Mouse (Mus musculus) neural tube, embryonic 11.5 days (tissue): ENCODE results near the gene Brinp2. TPM values are rescaled to one million over a fixed set of nuclear protein-coding genes. Genes with fewer than 3 reads are reported as not detected.
A peak's percentile ranks its signal among the peaks of the same experiment; 100 is the strongest.

Experiments
- ATAC-seq: fragments of 200-750 bp; cut with Nextera tagmentation; 2 replicates; pipeline ENCODE4 v1.8.0; 2017; ENCODE audit warnings: moderate number of reproducible peaks, mild to moderate bottlenecking, moderate TSS enrichment, moderate library complexity; ENCODE audit not compliant: insufficient read depth, low FRiP score, low TSS enrichment
- DNase-seq: peaks from one replicate; pipeline ENCODE4 v3.0.0-alpha.2; 2015; ENCODE audit warnings: low spot score
- H3K27ac ChIP-seq: fragments of 300-500 bp; sonication (generic); 2 replicates; pipeline ENCODE4 v1.5.1; 2014; ENCODE audit warnings: low read depth, mild to moderate bottlenecking, low read length
- H3K27me3 ChIP-seq: fragments of 300-500 bp; sonication (generic); 2 replicates; pipeline ENCODE4 v1.6.1; 2014; ENCODE audit warnings: mild to moderate bottlenecking, low read length, mixed read lengths; ENCODE audit not compliant: control insufficient read depth, insufficient read depth
- H3K36me3 ChIP-seq: fragments of 300-500 bp; sonication (generic); 2 replicates; pipeline ENCODE4 v1.6.1; 2014; ENCODE audit warnings: mild to moderate bottlenecking, low read length, moderate library complexity, mixed read lengths; ENCODE audit not compliant: control insufficient read depth, insufficient read depth
- H3K4me1 ChIP-seq: fragments of 300-500 bp; sonication (generic); 2 replicates; pipeline ENCODE4 v1.6.1; 2014; ENCODE audit warnings: low read length, mixed read lengths; ENCODE audit not compliant: control insufficient read depth, insufficient read depth
- H3K4me2 ChIP-seq: fragments of 300-500 bp; sonication (generic); 2 replicates; pipeline ENCODE4 v1.6.1; 2014; ENCODE audit warnings: low read depth, mild to moderate bottlenecking, moderate library complexity
- H3K4me3 ChIP-seq: fragments of 300-500 bp; sonication (generic); 2 replicates; pipeline ENCODE4 v1.5.1; 2014; ENCODE audit warnings: low read depth, low read length
- H3K9ac ChIP-seq: fragments of 300-500 bp; sonication (generic); 2 replicates; pipeline ENCODE4 v1.6.1; 2014; ENCODE audit warnings: mild to moderate bottlenecking, low read length
- H3K9me3 ChIP-seq: fragments of 300-500 bp; sonication (generic); 2 replicates; pipeline ENCODE4 v1.6.1; 2016; ENCODE audit warnings: low read length; ENCODE audit not compliant: control insufficient read depth
- WGBS: fragments of 180-500 bp; shearing (Covaris S2); extraction: QIAGEN DNeasy Blood & Tissue Kit; methylation state at CpG from one replicate; pipeline ENCODE4 v1.1.7; 2014; 5-methylcytosine and 5-hydroxymethylcytosine counted together
- polyA plus RNA-seq: library from polyadenylated mRNA; unstranded; fragments of >200 nt; fragmentation: Nextera tagmentation; extraction: Ambion mirVana; gene quantifications from 2 replicates; pipeline ENCODE4 v1.2.1, GENCODE M21; 2014

Gene Brinp2
- polyA plus RNA-seq, 1 experiment from 2014 or later, result 3.9 TPM

DNA sequence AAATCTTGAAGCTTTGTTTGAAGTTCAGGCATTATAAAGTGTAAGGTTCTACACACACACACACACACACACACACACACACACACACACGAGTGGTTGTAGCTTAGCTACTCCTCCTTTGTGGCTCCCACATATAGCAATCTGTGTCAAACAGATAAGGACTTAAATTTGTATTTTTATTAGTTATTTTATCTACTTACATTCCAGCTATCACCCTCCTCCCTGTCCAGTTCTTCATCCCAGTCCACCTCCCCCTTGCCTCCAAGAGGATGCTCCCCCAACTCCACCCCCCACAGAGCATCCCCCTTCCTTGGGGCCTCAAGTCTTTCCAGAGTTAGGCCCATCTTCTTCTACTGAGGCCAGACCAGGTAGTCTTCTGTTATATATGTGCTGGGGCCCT lies 137.4 kb downstream of the Brinp2 start:
- Histone ChIP-seq H3K9ac (no peak overlapping the region), H3K27ac (no peak overlapping the region), H3K36me3 (no peaks in the 10 kb centered on the region), H3K9me3 (no peaks in the 10 kb centered on the region), H3K27me3 (no peaks in the 10 kb centered on the region), H3K4me2 (no peak overlapping the region), H3K4me1 (no peaks in the 10 kb centered on the region), H3K4me3 (no peak overlapping the region)
- DNase-seq (no peak), ATAC-seq (no peak)
- 67% methylated on average over 1 of the region's 1 CpGs for WGBS

DNA sequence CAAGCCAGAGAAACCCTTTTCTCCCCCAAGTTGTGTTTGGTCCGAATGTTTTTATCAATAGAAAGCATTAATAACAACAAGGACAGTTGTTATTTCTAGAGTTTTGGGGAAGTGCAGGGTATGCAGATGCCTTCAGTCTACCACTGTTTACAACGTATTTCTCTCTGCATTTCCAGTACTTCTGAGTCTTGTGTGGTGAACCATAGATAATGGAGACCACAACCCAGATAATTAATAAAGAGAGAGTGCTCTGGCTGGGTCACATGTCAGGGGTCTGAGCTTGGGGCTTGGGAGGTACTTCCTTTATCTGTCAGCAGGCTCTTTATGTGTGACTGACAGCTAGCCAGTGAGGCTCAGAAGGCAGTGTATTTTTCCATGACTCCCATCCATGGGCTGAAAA lies 137.8 kb downstream of the Brinp2 start:
- no peak overlapping the region for H3K27ac ChIP-seq
- ATAC-seq, result no peak
- no peaks in the 10 kb centered on the region for H3K9me3 ChIP-seq
- no peaks in the 10 kb centered on the region for H3K36me3 ChIP-seq
- no peak overlapping the region for H3K9ac ChIP-seq
- no peaks in the 10 kb centered on the region for H3K27me3 ChIP-seq
- no peak overlapping the region for H3K4me2 ChIP-seq
- no peak overlapping the region for H3K4me3 ChIP-seq
- 74% methylated on average over 2 of the region's 2 CpGs for WGBS
- DNase-seq, result no peak
- no peaks in the 10 kb centered on the region for H3K4me1 ChIP-seq

DNA sequence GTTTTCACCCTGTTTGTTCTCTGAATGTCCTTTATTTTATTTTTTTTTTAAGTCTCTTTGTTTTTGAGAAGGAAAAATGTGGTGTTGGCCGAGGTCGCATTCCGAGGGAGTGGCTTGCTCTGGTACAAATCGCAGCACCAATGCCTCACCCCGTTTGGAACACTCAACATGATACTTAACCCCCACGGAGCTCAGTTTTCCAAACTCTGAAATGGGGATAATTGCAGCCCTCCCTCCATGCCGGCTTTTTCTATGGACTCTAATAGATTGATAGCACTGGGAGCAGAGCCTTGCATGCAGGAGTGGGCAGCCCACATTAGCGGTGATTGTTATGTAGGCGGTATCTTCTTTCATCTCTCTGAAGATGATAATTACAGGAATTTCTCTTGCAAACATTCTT lies 140.5 kb downstream of the Brinp2 start:
- WGBS, result 67% methylated on average over 9 of the region's 9 CpGs
- Histone ChIP-seq H3K4me1 (no peaks in the 10 kb centered on the region), H3K4me2 (no peak overlapping the region), H3K9me3 (no peaks in the 10 kb centered on the region), H3K36me3 (no peaks in the 10 kb centered on the region), H3K27ac (no peak overlapping the region), H3K27me3 (no peaks in the 10 kb centered on the region), H3K4me3 (no peak overlapping the region), H3K9ac (no peak overlapping the region)
- ATAC-seq, result no peak
- no peak for DNase-seq

DNA sequence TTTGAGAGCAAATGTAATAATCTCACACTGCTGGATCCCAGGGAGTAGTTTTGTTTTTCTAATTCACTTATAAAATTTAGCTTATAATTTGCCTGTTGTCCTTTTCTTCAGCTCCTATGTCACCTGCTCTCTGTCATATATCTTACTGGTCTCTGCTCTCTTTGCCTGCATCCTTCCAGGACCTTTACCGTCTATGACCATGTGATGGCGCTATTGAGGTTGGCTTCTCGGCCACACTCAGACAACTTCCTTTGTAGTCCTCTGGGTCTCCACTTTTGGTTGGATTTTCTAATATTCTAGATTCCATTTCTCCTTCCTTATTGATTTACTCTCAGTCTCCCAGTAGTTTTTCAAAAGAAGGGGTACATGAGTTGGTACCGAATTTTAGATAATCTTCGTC lies 141.4 kb downstream of the Brinp2 start:
- no peak overlapping the region for H3K4me3 ChIP-seq
- H3K9ac ChIP-seq, result no peak overlapping the region
- no peaks in the 10 kb centered on the region for H3K36me3 ChIP-seq
- H3K27ac ChIP-seq, result no peak overlapping the region
- H3K4me2 ChIP-seq, result no peak overlapping the region
- no peaks in the 10 kb centered on the region for H3K27me3 ChIP-seq
- ATAC-seq (no peak), DNase-seq (no peak)
- H3K9me3 ChIP-seq, result no peaks in the 10 kb centered on the region
- 46% methylated on average over 5 of the region's 5 CpGs for WGBS
- no peaks in the 10 kb centered on the region for H3K4me1 ChIP-seq

DNA sequence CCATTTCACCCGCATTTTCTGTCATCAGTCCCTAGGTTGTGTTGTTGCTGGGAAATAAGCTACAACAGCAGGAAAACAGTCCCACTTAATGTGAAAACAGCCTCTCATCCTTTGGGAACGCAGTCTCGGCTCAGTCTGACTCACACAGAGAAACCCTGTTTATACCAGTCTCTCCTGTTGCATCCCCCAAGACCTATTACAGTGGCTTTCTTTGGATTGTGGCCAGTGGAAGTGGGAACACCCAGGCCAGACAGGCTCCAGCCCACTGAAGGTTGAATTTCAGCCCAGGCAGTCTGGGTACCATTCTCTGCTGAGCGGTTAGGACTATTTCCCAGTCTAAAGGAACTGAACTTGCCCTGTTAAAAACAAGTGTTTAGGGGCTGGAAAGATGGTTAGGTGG lies 142.4 kb downstream of the Brinp2 start:
- Histone ChIP-seq H3K27me3 (no peaks in the 10 kb centered on the region), H3K4me3 (no peak overlapping the region), H3K4me1 (no peaks in the 10 kb centered on the region), H3K9ac (no peak overlapping the region), H3K9me3 (no peaks in the 10 kb centered on the region), H3K36me3 (no peaks in the 10 kb centered on the region), H3K4me2 (no peak overlapping the region), H3K27ac (no peak overlapping the region)
- DNase-seq (no peak), ATAC-seq (no peak)
- WGBS, result 85% methylated on average over 4 of the region's 4 CpGs

DNA sequence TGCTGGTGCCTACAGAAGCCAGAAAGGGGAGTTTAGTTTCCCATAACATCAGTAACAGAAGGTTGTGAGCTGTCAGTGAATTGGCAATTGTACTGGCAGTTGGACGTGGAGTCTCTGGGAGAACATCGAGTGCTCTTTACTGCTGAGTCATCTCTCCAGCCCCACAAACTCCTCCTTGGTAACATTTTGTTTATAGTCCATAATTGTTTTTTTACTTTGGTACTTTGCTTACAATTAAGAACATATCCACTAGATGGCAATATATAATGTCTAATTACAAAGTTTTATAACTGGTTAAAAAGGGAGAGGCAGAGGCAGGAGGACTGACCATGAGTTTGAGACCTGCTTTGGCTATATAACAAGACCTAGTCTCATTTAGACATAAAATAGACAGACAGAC lies 148.5 kb downstream of the Brinp2 start:
- no peak for ATAC-seq

DNA sequence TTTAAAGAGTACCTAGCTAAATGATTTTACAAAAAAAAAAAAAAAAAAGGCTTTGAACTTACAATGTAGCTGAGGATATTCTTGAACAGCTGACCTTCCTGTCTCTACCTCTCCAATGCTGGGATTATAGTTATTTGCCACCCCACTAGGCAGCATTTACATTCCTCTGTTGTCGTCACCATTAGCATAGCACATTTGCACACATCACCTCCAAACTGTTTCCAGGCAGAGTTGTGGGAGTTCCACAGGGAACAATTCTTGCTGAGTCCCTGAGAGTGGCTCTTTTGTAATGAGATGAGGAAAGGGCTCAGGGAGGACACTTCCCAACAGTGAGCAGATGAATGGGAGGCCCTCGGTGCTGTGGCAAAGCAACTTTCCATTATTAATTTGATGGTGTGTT lies 153.2 kb downstream of the Brinp2 start:
- H3K36me3 ChIP-seq, result no peaks in the 10 kb centered on the region
- H3K27ac ChIP-seq, result no peak overlapping the region
- H3K4me3 ChIP-seq, result no peak overlapping the region
- no peak overlapping the region for H3K4me2 ChIP-seq
- 34% methylated on average over 2 of the region's 2 CpGs for WGBS
- ATAC-seq (0 out of 2 replicates have a peak, but pooled peaks have one; percentile 41), DNase-seq (no peak)
- H3K9ac ChIP-seq, result no peak overlapping the region
- no peaks in the 10 kb centered on the region for H3K4me1 ChIP-seq
- H3K27me3 ChIP-seq, result no peaks in the 10 kb centered on the region
- no peaks in the 10 kb centered on the region for H3K9me3 ChIP-seq

More for the DNA sequence above, 148.5 kb downstream of the Brinp2 start:
- no peak overlapping the region for H3K4me2 ChIP-seq
- 75% methylated on average over 2 of the region's 2 CpGs for WGBS
- H3K4me1 ChIP-seq, result no peaks in the 10 kb centered on the region
- no peaks in the 10 kb centered on the region for H3K27me3 ChIP-seq
- DNase-seq, result no peak
- no peak overlapping the region for H3K9ac ChIP-seq
- H3K4me3 ChIP-seq, result no peak overlapping the region
- H3K36me3 ChIP-seq, result no peaks in the 10 kb centered on the region
- no peak overlapping the region for H3K27ac ChIP-seq
- no peaks in the 10 kb centered on the region for H3K9me3 ChIP-seq

Other genes starting within 250 kb of the Brinp2 start
- 13.5 and 15.8 TPM in 2 replicates for gene Astn1, start 5.9 kb upstream of the Brinp2 start, polyA plus RNA-seq